Mouse (Mus musculus): ENCODE data around the gene Sec61a2.

Sec61a2 gene

DNA sequence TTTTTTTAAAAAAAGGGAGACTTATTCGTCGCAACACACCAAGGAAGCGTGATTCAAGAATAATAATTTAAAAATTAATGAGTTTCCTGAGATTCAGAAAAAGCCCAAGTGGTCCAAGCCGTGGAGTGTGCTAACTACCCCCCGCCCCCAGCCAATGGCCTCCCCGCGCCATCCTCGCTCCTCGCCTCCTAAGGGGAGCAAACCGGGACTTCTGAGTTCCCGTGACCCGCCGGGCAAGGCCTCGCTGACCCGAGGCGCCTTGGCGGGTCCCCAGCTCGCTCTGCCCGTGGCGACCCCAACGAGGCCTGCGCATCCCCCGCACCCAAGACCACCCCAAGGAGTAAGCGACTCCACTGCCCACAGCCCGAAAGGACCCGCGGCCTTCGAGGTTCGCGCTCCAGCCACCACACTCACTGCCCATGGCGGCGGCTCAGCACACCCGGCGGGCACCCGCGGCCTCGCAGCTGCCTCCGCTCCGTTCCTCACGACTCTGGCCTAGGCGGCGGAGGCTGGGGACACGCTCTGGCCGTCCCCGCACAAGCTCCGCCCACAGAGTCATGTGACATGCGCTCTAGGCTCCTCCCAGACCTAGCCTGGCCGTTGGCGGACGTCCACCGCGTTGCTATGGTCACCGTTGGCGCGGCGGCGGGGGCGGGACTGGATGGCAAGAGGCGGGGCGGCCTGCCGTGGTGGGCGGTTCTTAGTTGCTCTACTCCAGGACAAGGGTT, at the start of gene Sec61a2:
Sec61a2 (minus strand) TSS at position 590 of the 728 bp plus-strand sequence.
- DNase-seq = peak; percentile 96 to 97

DNA sequence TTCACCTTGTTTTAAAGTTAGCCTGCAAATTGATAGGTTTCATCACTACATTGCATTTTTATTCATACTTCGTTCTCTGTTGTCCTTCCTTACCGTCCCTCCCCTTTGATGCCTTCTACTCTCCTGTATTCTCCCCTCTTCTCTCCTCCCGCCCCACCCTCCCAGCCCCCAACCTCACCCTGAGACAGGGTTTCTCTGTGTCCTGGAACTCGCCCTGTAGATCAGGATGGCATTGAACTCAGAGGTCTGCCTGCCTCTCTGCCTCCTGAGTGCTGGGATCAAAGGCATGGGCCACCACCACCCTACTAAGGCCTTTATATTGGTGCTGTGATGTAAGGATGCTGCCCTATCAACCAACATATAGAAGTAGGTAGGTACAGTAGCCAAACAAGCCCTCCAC, 47.8 kb upstream of the Sec61a2 start:
- DNase-seq = no peak

DNA sequence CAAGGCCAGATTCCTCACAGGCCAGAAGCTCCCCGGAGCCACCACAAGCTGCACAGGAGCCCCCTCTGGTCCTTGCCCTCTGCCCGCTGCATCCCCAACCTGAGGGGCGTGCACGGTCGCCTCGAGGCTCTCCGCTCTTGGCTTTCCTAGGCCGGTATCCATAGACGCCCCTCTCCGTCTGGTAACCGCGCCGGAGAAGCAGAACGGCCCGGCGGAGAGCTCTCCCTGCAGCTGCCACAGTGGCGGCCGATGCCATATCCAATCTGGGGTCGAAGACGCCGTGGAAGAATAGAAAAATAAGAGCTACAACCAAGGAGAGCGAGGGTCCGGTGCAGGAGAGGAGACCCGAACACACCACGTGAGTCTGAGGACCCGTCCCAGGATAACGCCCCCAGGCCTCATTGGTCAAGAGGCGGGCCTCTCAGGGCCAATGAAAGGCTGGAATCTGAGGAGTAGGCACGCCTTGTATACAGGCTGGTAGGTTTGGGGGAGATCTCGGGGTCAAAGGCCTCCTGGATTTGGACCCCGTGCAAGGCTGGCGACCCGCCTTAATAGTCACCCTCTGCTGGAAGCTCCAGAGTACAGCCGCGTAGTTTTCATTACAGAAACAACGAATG, 47.3 kb upstream of the Sec61a2 start, which contains the start of gene Dhtkd1:
Dhtkd1 (minus strand) TSS at position 377 of the 617 bp plus-strand sequence.
- peak; percentile 64 to 66 for DNase-seq

DNA sequence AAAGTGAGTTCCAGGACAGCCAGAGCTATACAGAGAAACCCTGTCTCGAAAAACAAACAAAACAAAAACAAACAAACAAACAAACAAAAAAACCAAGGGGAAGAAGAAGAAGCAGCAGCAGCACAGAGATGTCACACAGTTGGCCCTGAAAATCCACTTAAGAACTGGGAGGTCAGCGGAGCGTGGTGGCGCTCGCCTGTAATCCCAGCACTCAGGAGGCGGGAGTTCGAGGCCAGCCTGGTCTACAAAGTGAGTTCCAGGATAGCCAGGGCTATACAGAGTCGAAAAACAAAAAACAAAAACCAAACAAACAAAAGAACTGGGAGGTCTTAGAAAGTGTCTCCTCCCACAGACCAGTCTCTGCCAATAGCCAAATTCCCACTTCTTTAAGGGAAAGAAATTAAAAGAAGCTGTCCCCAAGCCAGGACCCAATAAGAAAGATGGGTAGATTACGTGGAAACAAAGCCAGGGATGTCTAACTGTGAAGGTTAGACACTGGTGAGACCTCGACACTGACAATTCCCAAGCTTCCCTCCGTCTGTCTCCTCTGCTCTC, 46.7 kb upstream of the Sec61a2 start:
- no peak for DNase-seq

DNA sequence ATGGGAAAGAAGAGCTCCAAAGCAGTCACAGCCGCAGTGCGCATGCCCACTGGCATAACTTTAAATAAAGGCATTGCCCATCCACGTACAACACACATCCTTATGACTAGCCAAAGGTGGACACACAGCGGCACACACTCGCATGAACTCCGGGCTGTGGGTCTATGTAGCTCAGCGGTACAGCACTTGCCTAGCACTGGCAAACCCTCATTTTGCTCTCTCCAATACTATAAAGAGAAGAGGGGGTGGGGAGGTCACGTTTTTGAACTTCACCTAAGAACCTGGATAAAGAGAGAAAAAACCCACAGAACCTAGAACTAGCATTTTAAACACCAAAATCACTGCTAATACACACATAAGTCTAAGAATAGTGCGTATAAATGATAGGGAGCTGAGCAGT, 45.7 kb upstream of the Sec61a2 start:
- DNase-seq = no peak

DNA sequence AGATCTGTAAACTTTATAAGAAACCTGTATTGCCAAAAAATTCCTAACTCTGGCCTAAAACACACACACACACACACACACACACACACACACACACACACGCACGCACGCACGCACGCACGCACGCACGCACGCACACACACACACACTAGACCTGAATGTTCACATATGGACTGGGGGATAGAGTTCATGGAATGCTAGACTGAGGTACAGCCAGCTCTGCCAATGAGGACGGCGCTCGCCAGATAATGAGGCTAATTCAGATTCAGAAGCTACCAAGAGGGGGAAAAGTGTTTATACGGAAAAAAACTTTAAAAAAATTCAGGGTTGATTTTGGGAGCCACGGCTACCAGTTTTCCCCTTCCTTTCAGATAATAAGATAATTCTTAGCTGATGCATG, 44.7 kb upstream of the Sec61a2 start:
- DNase-seq = no peak

DNA sequence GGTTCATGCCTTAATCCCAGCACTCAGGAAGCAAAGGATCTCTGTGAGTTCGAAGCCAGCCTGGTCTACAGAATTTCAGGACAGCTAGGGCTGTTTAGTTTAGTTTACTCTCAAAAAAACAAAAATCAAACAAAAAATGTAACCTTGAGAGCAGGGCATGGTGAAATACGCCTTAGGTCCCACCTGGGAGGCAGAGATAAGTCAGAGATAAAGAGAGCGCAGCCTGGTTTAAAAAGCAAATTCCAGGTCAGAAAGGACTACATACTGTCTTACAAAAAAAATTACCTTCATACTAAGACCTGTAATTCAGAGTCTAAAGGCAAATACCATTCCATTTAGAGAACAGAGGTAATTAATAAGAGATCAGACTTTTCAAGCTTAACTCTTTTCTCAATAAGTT, 44.1 kb upstream of the Sec61a2 start:
- DNase-seq = no peak

DNA sequence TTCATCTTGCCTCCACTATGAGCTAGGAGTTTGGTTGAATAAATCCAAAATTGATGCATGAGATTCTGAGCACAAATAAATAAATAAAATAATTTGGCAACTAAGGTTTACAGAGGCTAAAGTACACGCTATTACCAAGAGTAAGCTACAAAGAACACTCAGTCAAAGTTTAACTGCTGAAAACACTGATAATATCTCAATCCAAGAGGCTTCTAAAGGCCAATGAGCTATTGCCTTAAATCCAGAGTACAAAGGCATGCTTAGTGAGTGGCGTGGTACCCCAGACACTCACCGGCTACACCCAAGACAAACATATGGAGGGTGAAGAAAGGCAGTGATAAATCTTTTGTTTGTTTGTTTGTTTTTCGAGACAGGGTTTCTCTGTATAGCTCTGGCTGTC, 41.3 kb upstream of the Sec61a2 start:
- DNase-seq = no peak

DNA sequence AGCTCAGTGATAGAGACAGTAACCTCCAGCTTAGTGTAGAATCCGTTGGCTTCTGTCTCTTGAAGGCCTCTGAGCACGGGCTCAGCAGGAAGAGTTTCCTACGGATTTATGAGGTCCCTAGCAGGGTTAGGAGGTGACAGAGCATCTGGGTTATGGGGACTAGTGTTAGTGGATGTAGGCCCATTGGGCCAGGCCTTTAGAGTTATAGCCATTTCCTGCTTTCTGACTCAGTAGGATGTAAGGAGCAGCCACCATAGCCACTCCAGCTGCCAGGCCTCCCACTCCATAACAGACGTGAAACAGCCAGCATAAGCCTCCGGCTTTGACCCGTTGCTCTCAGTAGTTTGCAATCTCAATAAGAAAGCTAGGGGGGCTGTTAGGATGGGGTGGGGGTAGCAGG, 40.8 kb upstream of the Sec61a2 start:
- DNase-seq = no peak

DNA sequence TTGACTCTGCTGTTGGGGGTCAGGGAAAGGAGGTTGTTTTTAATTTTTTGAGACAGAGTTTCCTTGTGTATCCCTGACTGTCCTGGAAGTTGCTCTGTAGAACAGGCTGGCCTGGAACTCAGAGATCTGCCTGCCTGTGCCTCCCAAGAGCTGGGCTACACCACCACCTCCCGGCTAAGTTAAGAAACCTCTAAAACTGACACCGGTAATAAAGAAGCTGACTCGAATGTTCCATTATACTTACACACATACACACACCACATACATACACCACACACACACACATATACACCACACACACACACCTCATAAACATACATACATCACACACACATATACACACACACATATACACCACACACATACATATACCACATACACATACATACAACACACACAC, 39.7 kb upstream of the Sec61a2 start:
- DNase-seq = no peak

DNA sequence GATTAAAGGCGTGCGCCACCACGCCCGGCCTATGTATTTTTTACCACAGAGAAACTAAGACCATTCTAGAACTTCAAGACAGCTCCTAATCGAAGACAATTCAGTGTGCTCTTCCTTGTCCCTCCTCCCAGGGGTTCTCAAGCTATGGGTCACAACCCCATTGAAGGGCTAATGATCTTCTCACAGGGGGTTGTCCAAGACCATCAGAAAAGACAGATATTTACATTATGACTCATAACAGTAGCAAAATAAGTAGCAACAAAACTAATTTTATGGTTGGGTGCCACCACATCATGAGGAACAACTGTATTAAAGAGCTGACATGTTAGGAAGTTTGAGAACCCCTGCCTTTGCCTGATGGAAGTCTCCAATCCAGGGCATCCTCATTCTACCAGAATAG, 36.7 kb upstream of the Sec61a2 start:
- DNase-seq = no peak

DNA sequence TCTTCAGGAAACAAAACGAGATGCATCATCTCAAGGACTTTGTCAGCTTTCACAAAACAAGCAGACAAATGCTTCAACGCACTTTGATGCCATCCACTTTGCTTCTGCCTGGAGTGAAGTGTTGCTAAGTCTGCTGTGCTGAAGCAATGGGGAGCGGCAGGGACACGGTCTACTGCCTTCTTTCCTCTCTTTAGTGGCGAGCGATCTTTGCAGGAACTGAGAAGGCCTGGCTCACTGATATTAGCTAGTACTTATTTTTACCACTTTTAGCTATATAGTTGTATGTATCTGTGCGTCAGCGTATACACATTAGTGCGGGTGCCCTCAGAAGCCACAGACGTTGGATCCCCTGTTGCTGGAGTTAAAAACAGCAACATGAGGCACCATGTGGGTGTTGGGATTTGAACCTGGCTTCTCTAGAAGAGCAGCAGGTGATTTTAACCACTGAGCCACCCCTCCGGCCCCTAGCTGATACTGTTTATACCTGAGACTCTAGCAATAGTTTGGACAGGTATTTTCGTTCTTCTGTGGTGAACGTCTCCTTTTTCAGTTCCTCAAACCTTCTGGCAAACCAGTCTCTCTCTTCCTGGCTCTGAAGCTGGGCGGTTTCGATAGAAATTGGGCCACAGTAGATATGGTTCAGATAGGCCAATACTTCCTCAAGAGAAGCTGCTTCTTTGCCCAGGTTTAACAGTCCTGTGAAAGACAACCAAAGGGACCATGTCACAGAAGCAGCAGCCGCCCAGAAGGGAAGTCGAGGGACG, 35.2 kb upstream of the Sec61a2 start:
- no peak for DNase-seq

DNA sequence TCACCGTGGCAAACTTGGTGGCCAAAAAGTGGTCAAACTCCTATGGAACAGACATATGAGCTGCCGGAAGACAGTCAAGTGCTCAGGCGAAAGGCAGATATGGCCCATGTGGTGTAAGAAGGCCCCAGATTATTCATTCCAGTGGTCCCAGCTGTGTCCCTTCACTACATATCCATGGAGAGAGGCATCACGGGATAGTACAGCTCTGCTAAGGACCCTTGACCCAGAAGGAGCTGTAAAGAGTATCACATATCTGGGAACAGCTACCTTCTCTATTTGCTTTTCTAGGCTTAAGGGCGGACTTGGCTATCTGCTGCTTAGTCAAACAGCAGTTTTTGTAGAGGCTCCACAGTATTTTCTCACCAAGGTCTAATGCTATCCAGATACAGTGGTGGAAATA, 34.6 kb upstream of the Sec61a2 start:
- DNase-seq = no peak

DNA sequence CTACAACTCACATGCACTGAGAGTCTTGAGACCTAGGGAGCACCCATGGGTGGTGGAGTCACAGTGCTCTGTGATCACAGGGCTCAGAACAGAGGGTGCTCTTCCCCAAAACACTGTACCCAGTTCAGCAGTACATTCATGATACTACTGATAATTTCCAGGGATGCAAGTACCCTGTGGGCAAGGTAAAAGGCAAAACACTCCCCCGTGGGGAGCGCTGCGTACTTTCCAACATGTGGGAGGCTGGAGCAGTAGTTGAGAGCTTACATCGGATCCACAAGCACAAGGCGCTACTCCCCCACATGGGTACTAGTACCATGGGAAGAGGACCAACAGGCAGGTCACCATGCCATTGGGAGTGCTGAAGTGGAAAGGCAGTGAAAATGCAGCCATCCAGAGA, 32.2 kb upstream of the Sec61a2 start:
- DNase-seq = no peak

DNA sequence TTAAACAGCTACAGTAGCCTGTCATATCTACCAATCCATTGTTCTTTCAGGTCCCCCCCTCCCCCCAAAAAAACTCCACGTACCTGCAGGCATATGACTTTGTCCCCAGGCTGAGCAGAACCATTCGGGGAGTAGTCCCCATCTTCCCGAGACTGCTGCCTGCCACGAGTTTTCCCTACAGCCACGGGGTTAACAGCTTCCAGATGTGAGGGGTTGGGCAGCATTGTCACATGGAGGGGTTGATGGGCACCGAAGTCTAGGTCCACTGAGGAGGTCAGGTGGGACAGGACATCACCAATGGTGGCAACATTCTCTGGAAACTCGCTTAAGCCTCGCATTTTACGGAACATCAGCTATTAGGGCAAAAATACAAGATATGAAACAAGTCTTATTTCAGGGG, 28.6 kb upstream of the Sec61a2 start:
- DNase-seq = no peak

DNA sequence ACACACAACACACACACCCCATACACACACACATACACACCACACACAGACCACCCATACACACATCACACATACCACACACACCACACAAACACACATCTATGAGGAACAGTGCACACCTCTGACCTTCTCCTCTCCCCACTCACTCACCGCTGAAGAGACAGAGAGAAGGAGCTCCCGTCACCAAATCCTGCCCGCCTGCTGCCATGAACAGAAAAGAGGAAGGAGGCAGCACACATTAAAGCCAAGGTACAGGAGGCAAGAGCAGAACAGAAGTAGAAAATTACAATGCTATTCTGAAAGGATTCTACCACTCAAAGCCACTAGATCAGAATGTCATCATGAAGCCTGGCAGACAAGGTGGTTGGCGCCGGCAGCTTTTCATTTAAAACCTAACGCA, 27.6 kb upstream of the Sec61a2 start:
- no peak for DNase-seq

DNA sequence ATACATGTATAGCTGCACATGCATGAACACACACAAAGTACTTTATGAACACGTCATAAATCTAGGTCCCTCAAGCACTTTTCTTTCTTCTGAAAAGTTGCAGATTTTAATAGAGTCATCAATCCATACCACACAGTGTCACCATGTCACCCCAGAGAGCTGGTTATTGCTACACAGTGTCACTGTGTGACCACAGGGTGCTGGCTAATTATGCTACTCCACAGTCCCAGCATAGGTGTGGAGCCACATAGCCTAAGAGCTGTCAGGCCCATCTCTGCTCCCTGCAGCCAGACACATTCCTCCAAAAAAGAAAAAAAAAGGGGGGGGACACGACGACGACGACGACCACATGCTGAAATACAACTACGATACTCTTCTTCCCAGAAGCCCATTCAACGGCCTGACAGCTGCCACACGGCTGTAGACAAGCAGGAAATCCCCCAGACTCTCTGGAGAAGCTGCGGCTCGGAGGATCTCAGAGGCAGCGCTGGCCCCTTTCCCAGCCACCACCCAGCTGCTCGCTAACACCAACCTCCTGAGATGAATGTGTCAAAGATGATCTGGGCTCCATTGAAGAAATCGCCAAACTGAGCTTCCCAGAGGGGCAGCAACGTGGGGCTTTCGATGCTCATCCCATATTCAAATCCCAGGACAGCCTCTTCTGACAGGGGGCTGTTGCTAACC, 16.2 kb upstream of the Sec61a2 start:
- DNase-seq = no peak

DNA sequence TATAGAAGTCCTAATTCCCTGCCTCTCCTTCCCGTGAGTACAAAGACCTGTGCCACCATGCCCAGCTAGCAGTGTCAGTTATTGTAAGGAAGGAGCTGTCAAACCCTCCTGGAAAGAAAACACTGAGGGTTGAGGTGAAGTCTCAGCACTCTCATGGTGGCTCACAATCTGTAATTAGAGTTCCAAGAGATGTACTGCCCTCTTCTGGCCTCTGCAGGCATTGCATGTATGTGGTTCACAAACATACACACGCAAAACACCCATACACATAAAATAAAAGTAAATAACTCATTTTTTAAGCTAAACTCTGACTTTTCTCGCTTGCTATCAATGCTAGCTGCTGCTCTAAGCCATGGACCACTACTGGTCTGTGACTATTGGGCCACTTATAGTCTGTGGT, 11.4 kb upstream of the Sec61a2 start:
- DNase-seq = peak in 1 of 2 experiments; percentile 14

DNA sequence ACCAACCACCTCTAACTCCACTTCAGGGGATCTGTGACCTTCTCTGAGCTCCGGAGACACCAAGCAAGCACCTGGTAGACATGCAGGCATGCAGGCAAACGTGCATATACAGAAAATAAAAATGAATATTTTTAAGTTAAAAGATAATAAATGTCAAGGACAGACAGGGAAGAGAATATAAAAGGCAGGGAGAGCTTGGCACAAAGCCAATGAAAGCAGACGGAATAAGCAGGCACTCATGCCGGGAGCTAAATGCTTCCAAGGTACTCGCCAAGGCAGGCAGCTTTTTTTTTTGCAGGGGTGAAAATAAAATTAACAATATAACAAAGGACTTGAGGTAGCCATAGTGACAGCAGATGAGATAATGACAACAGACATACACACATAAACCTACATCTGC, 10.9 kb upstream of the Sec61a2 start:
- no peak for DNase-seq

DNA sequence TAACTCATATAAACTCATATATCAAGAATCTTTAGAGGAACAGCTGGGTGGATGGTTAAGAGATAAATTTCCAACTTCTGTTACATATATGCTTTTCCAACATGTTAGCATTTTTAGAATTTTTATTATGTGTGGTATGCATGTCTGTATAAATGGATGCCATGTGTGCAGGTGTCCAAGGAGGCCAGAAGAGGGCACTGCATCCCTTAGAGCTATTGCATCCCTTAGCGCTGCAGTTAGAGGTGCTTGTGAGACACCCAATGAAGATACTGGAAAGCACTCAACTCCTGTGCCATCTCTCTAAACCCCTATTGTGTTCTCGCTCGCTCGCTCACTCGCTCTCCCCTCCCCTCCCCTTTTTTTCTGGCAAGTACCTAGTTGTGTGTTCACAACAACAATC, 4.9 kb upstream of the Sec61a2 start:
- peak in 1 of 2 experiments; percentile 8 for DNase-seq

DNA sequence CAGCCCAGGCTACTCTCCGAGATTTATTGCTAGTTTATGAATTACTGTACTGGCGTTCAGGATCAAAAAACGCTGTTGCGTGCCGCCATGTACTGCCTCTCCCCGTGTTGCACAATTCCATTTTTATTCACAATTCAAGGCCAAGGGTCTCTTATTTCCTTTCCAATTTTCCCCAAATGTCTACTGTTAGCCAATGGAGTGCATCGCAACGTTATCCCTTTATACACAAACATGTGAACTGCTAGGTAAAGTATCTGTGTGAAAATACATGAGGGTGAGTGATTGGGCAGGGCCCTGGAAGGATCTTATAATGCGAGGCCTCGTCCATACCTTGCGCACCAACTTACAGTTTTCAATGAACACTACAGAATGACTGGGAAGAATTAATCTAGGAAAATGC, 936 bp downstream of the Sec61a2 start:
- DNase-seq = peak in 1 of 2 experiments; percentile 4

DNA sequence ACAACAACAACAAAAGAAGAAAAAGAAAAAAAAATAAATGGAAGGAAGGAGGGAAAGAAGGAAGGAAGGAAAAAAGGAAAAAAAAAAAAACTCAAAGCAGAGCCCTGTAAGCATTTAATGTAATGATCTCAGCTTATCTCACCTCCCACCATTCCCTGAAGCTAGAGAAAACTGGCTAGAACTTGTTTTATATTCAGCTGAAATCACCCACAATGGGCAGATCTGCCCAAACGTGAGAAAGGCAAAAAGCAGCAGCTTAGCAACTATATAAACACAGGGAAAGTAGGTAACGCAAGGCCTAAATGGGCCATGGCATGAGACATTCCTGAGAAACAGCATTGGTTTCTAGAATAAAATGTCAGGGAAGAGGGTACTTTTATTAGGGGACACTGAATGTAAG, 5.8 kb downstream of the Sec61a2 start:
- DNase-seq = no peak

DNA sequence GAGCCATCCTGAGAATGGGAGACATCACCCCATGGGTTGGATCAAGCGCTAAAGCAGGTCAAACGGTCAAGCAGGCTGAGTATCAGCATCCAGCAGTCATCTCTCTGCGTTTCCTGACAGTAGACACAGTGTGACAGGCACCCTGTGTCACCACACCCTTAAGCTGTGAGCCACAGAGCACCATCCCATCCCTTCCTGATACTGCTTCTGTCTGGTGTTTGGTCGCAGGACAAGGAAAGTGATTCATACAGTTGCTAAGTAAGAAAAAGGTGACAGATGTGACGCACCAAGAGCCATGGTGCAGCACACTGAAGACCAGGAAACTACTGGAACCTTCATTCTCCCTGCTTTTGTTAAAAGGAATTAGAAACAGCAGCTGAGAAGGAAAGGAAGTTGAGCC, 6.4 kb downstream of the Sec61a2 start:
- no peak for DNase-seq
